Mouse (Mus musculus) megakaryocyte, adult 5-6 weeks (primary cell): ENCODE data around the gene Coq8a. TPM values are rescaled to one million over a fixed set of nuclear protein-coding genes. Genes with fewer than 3 reads are reported as not detected.

Source experiments
- ATAC-seq: 2 replicates; pipeline ENCODE4 v1.8.0; 2016; ENCODE audit warnings: mild to moderate bottlenecking, inconsistent platforms; ENCODE audit not compliant: poor library complexity, severe bottlenecking
- total RNA-seq, 2 experiments: library from RNA; stranded (forward) in 1 of 2; stranded (reverse) in 1 of 2; fragments of 153-499, 151-499 nt in 1 of 2; fragments of 221-1000, 200-1000 nt in 1 of 2; gene quantifications; 2 replicates each; pipeline versions ENCODE4 v1.2.3 to v1.2.4; 2015 to 2017

Coq8a gene
- total RNA-seq, 2 experiments from 2014 or later: 0.84 to 1.5 TPM

- no peak for ATAC-seq
These were observed 68.0 kb downstream of the Coq8a start for GRCm38 (mm10) chr1:180131402-180131801.

DNA sequence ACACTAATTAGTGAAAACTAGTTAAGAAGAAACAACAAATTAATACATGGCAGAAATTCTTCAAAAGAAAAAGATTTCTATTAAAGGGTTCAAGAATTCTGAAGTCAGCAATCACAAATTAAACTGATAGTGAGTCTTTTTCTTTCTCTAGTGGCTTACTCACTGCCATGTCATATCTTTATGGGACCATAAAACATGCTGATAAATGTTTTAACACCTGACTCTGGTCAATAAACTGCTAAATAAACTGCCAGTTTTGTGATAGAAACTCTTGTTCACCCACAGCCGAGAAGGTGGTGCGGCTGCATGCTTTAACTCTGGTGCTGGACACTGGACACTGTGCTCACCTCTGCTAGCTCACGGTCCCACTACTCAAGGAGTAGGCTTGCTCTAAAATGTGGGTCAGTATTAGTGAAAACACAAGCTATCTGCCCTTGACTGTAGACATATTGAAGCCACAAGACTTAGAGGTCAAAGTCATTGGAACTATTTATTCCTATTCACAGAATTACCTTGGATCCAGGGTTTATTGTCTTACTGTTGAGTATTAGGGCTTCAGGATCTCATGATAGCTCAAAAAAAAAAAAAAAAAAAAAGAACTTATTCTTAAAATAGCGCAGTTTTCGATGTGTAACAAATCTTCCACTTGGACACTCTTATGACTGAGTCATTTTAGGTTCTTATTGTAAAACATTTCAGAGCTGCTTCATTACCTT, 71.2 kb downstream of the Coq8a start:
- no peak for ATAC-seq

- ATAC-seq: no peak
These were observed 81.2 kb downstream of the Coq8a start for GRCm38 (mm10) chr1:180118233-180118632.

DNA sequence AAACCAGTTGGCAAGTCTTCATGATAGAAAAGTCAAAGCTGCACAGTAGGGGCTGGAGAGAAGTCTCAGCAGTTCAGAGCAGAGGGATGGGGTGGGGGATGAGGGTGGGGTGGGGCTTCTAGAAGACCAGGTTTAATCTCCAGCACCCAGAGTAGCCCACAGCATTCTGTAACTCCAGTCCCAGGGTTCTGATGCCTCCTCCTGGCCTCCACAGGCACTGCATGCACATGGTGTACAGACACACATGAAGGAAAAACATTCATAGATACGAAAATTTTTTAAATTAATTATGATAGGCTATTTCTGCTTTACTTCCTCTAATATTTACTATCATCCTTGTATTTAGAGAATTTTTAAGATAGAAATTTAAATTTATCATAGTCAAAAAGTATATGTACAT, 82.9 kb downstream of the Coq8a start:
- ATAC-seq: no peak

Other genes with a start within 250 kb of the Coq8a start
- gene Cdc42bpa, start 239.1 kb downstream of the Coq8a start, total RNA-seq (2015): 1.6 and 2.7 TPM in 2 replicates
- 1.0 and 2.8 TPM in 2 replicates for gene Cdc42bpa, start 239.1 kb downstream of the Coq8a start, total RNA-seq (2017)
- 14.0 and 17.3 TPM in 2 replicates for gene Psen2, start 63.8 kb upstream of the Coq8a start, total RNA-seq (2015)
- 13.6 and 18.9 TPM in 2 replicates for gene Psen2, start 63.8 kb upstream of the Coq8a start, total RNA-seq (2017)
- 11.5 and 12.9 TPM in 2 replicates for gene Itpkb, start 130.9 kb upstream of the Coq8a start, total RNA-seq (2015)
- gene Itpkb, start 130.9 kb upstream of the Coq8a start, total RNA-seq (2017): 10.9 and 13.6 TPM in 2 replicates